Mouse (Mus musculus): ENCODE measurements around the gene Exoc6b. TPM values are rescaled to one million over a fixed set of nuclear protein-coding genes. Genes with fewer than 3 reads are reported as not detected.

The Exoc6b gene
- polyA plus RNA-seq, 1 experiment from 2014 or later, result 52.7 TPM

- H3K9ac ChIP-seq (replicated peaks), result no peak overlapping the region
- under 1% methylated on average over 37 of the region's 37 CpGs for WGBS
- H3K4me1 ChIP-seq, result peaks cover 73% of the 10 kb centered on the region
- H3K4me2 ChIP-seq (replicated peaks), result peak overlapping the region; percentile 48
- H3K4me3 ChIP-seq, result peak overlapping the region; percentile 36
- no peaks in the 10 kb centered on the region for H3K9me3 ChIP-seq
- H3K27me3 ChIP-seq, result peaks cover 96% of the 10 kb centered on the region
- H3K36me3 ChIP-seq, result no peaks in the 10 kb centered on the region
- no peak for ATAC-seq (replicated peaks)
- no peak overlapping the region for H3K27ac ChIP-seq (replicated peaks)
Observed at GRCm38 (mm10) chr6:84585686-84586300, 483.5 kb downstream of the Exoc6b start.

- no peak for ATAC-seq (replicated peaks)
- no peak overlapping the region for H3K27ac ChIP-seq (replicated peaks)
- peaks cover 98% of the 10 kb centered on the region for H3K27me3 ChIP-seq
- H3K9ac ChIP-seq (replicated peaks), result no peak overlapping the region; the same call in 1 of the 2 replicates
- H3K4me3 ChIP-seq, result peak overlapping the region; percentile 36
- no peaks in the 10 kb centered on the region for H3K9me3 ChIP-seq
- H3K4me2 ChIP-seq (replicated peaks), result peak overlapping the region; percentile 48
- peaks cover 70% of the 10 kb centered on the region for H3K4me1 ChIP-seq
- under 1% methylated on average over 66 of the region's 66 CpGs for WGBS
- no peaks in the 10 kb centered on the region for H3K36me3 ChIP-seq
Observed at GRCm38 (mm10) chr6:84584783-84585685, 484.3 kb downstream of the Exoc6b start.

- Histone ChIP-seq H3K27ac (replicated peaks) (no peak overlapping the region), H3K27me3 (peaks cover 91% of the 10 kb centered on the region), H3K4me3 (peak overlapping the region; percentile 36), H3K9ac (replicated peaks) (no peak overlapping the region), H3K36me3 (no peaks in the 10 kb centered on the region), H3K9me3 (no peaks in the 10 kb centered on the region), H3K4me2 (replicated peaks) (peak overlapping the region; percentile 48), H3K4me1 (peaks cover 61% of the 10 kb centered on the region)
- WGBS, result under 1% methylated on average over 47 of the region's 48 CpGs
- peak; percentile 49; the same call in 1 of the 2 replicates for ATAC-seq (replicated peaks)
Observed at GRCm38 (mm10) chr6:84583841-84584782, 485.2 kb downstream of the Exoc6b start.

GRCm38 (mm10) chr6:84583371-84583770, 485.9 kb downstream of the Exoc6b start:
- Histone ChIP-seq H3K9ac (replicated peaks) (no peak overlapping the region), H3K36me3 (no peaks in the 10 kb centered on the region), H3K4me1 (peaks cover 54% of the 10 kb centered on the region), H3K4me2 (replicated peaks) (peak overlapping the region; percentile 48), H3K4me3 (peak overlapping the region; percentile 36), H3K9me3 (no peaks in the 10 kb centered on the region), H3K27ac (replicated peaks) (no peak overlapping the region), H3K27me3 (peaks cover 85% of the 10 kb centered on the region)
- ATAC-seq (replicated peaks), result peak; percentile 47
- under 1% methylated on average over 26 of the region's 26 CpGs for WGBS

GRCm38 (mm10) chr6:84582826-84583225, 486.5 kb downstream of the Exoc6b start:
- Histone ChIP-seq H3K27ac (replicated peaks) (no peak overlapping the region), H3K9ac (replicated peaks) (no peak overlapping the region), H3K4me3 (no peak overlapping the region), H3K36me3 (no peaks in the 10 kb centered on the region), H3K4me1 (peaks cover 48% of the 10 kb centered on the region), H3K9me3 (no peaks in the 10 kb centered on the region), H3K27me3 (peaks cover 80% of the 10 kb centered on the region), H3K4me2 (replicated peaks) (no peak overlapping the region)
- WGBS, result 10% methylated on average over 5 of the region's 5 CpGs
- no peak for ATAC-seq (replicated peaks)

- H3K4me3 ChIP-seq, result no peak overlapping the region
- peaks cover 39% of the 10 kb centered on the region for H3K4me1 ChIP-seq
- 60% methylated on average over 9 of the region's 9 CpGs for WGBS
- no peak overlapping the region for H3K27ac ChIP-seq (replicated peaks)
- no peak for ATAC-seq (replicated peaks)
- H3K36me3 ChIP-seq, result no peaks in the 10 kb centered on the region
- H3K9me3 ChIP-seq, result no peaks in the 10 kb centered on the region
- no peak overlapping the region for H3K4me2 ChIP-seq (replicated peaks)
- peaks cover 71% of the 10 kb centered on the region for H3K27me3 ChIP-seq
- H3K9ac ChIP-seq (replicated peaks), result no peak overlapping the region
Observed at GRCm38 (mm10) chr6:84581833-84582445, 487.4 kb downstream of the Exoc6b start.

GRCm38 (mm10) chr6:84580979-84581832, 488.1 kb downstream of the Exoc6b start:
- Histone ChIP-seq H3K9ac (replicated peaks) (no peak overlapping the region), H3K27ac (replicated peaks) (no peak overlapping the region), H3K36me3 (no peaks in the 10 kb centered on the region), H3K9me3 (no peaks in the 10 kb centered on the region), H3K4me1 (peaks cover 32% of the 10 kb centered on the region), H3K27me3 (peaks cover 65% of the 10 kb centered on the region), H3K4me2 (replicated peaks) (no peak overlapping the region), H3K4me3 (no peak overlapping the region)
- ATAC-seq (replicated peaks), result no peak
- WGBS, result 43% methylated on average over 6 of the region's 6 CpGs

- Histone ChIP-seq H3K4me2 (replicated peaks) (no peak overlapping the region), H3K4me3 (no peak overlapping the region), H3K9me3 (no peaks in the 10 kb centered on the region), H3K36me3 (no peaks in the 10 kb centered on the region), H3K9ac (replicated peaks) (no peak overlapping the region), H3K27me3 (peaks cover 48% of the 10 kb centered on the region), H3K27ac (replicated peaks) (no peak overlapping the region), H3K4me1 (peaks cover 15% of the 10 kb centered on the region)
- WGBS, result 64% methylated on average over 8 of the region's 8 CpGs
- ATAC-seq (replicated peaks), result no peak
Observed at GRCm38 (mm10) chr6:84579508-84579907, 489.8 kb downstream of the Exoc6b start.

- Histone ChIP-seq H3K9me3 (no peaks in the 10 kb centered on the region), H3K9ac (replicated peaks) (no peak overlapping the region), H3K4me1 (peaks cover 9% of the 10 kb centered on the region), H3K4me3 (no peak overlapping the region), H3K27me3 (peaks cover 42% of the 10 kb centered on the region), H3K4me2 (replicated peaks) (no peak overlapping the region), H3K27ac (replicated peaks) (no peak overlapping the region), H3K36me3 (no peaks in the 10 kb centered on the region)
- ATAC-seq (replicated peaks), result no peak
- 12% methylated on average over 5 of the region's 5 CpGs for WGBS
Observed at GRCm38 (mm10) chr6:84578928-84579327, 490.4 kb downstream of the Exoc6b start.

- Histone ChIP-seq H3K36me3 (no peaks in the 10 kb centered on the region), H3K4me1 (no peaks in the 10 kb centered on the region), H3K4me3 (no peak overlapping the region), H3K9me3 (no peaks in the 10 kb centered on the region), H3K9ac (replicated peaks) (no peak overlapping the region), H3K27ac (replicated peaks) (no peak overlapping the region), H3K27me3 (peaks cover 31% of the 10 kb centered on the region), H3K4me2 (replicated peaks) (no peak overlapping the region)
- WGBS, result 43% methylated on average over 4 of the region's 4 CpGs
- no peak for ATAC-seq (replicated peaks)
Observed at GRCm38 (mm10) chr6:84577898-84578297, 491.4 kb downstream of the Exoc6b start.
